Mouse (Mus musculus) bone marrow macrophage, adult 2 months (primary cell): ENCODE data around the gene Ahnak2. TPM values are rescaled to one million over a fixed set of nuclear protein-coding genes. Genes with fewer than 3 reads are reported as not detected.
"Not testable (repeated sequence)": the region's sequence is repeated elsewhere in the genome, so short reads cannot be mapped to it uniquely, and the experiment has no call there.

Experiments
- H3K27ac ChIP-seq: 2 replicates; pipeline ENCODE4 v1.5.1; 2012; ENCODE audit warnings: low read depth, low read length; ENCODE audit not compliant: insufficient read depth
- H3K4me1 ChIP-seq: 2 replicates; pipeline ENCODE4 v1.6.1; 2012; ENCODE audit warnings: low read length; ENCODE audit not compliant: control insufficient read depth, insufficient read depth
- H3K4me3 ChIP-seq: 2 replicates; pipeline ENCODE4 v1.5.1; 2012; ENCODE audit warnings: mild to moderate bottlenecking, low read length, moderate library complexity; ENCODE audit not compliant: insufficient read depth
- CTCF ChIP-seq: IDR thresholded peaks from 2 replicates; pipeline ENCODE4 v1.5.1; 2012; ENCODE audit warnings: low read depth, mild to moderate bottlenecking, low read length, moderate library complexity
- POLR2A ChIP-seq: IDR thresholded peaks from 2 replicates; pipeline ENCODE4 v1.6.1; 2012; ENCODE audit warnings: mild to moderate bottlenecking, low read depth, low read length, borderline replicate concordance
- polyA plus RNA-seq: library from polyadenylated mRNA; stranded (reverse); fragments of >200 nt; gene quantifications from 2 replicates; pipeline ENCODE4 v1.2.4, GENCODE M21; 2012; ENCODE audit not compliant: missing spikeins, insufficient read depth, insufficient read length

The Ahnak2 gene
- polyA plus RNA-seq, 1 experiment = 27.3 TPM

DNA sequence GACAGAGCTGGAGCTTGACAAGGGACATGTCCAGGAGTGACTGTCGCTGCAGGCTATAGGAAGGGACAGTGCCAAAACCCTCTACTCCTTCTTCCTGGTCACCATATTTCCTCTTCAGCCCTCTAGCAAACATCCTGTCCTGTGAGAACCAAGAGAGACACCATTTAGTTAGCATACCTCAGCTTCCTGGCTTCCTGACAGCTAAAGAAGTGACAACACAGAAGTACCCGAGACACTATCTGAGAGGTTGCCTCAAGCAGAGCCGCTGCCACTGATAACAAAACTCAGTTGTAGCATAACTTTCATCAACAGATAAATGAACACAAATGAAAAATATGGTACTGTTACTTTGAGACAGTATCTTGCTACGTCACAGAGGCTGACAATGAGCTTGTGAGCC, 19.5 kb upstream of the Ahnak2 start:
- no peak for TF ChIP-seq CTCF
- TF ChIP-seq POLR2A = no peak
- Histone ChIP-seq H3K27ac (no peak overlapping the region), H3K4me1 (peaks cover 33% of the 10 kb centered on the region), H3K4me3 (no peak overlapping the region)

DNA sequence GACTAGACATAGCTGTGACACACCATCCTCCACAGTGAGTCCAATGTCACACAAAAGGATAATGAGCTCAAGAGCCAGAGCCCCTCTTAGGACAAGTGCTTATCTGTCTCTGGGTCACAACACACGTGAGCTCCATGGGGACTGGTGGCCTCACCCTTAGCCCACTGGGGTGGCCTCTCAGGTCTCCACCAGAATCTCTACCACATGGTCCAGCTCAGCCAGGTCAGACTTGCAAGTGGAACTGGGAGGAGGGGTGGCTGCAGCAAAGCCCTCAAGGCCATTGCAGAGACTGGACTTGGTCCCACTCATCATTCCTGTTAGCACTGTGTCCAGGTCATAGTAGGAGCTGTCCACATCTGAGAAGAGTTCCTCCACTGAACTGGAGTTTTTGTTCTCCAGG, 18.8 kb upstream of the Ahnak2 start:
- Histone ChIP-seq H3K4me1 (peaks cover 26% of the 10 kb centered on the region), H3K4me3 (no peak overlapping the region), H3K27ac (no peak overlapping the region)
- TF ChIP-seq POLR2A = no peak
- no peak for TF ChIP-seq CTCF

DNA sequence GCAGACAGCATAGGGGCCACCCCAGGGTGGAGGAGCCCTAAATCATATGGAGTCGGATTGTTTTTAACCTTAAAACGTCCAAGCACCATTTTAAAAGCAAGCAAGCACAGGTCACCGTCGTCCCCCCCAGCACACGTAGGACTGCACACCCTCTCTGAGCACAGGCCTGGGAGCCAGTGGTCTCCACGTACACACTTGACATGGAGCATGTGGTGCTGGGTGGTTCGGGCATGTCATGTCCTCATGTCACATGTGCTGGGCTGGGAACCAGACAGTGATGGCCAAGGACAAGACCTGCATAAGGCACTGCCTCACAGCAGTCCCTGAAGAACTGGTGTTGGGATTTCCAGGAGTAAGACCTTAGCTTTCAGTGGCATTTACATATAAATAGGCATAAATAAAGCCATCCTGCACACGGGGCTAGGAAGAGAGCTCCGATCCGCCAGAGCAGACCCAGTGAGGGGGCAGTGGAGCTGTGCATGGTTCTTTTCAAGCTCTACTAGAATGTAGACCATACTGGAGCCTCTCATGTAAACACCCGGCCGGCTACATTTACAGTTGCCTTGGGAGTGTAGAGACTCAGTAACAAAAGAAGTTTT, 18.0 kb upstream of the Ahnak2 start:
- H3K4me1 ChIP-seq = peaks cover 19% of the 10 kb centered on the region
- H3K27ac ChIP-seq = no peak overlapping the region
- no peak for TF ChIP-seq CTCF
- no peak overlapping the region for H3K4me3 ChIP-seq

DNA sequence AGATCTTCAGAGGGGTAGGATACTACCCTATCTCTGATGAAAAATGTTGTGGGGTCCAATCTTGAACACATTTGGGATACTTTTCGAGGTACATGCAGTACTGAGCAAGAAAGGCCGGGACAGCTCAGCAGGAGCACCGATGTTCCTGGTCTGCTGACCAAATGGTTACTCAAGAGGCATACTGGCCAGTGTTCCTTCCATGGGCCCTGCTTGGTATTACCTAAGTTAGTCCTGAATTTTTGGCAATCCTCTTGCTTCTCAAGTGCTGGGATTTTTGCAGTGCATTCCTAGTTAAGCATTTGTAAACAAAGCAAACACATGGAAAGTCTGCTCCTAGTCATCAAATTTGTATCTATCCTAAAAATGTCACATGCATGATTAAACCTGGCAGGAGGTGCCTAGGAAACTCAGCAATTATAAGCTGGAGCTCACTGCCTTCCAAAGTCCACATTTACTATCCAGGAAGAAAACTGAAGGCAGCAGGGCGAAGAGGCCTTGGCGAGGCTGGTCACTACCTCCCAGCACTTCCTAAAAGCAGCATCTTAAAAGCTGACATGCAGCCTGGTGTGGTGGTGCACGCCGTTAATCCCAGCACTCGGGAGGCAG, 16.7 kb upstream of the Ahnak2 start:
- no peak for TF ChIP-seq CTCF
- no peak for TF ChIP-seq POLR2A
- Histone ChIP-seq H3K27ac (no peak overlapping the region), H3K4me3 (no peak overlapping the region), H3K4me1 (peaks cover 12% of the 10 kb centered on the region)

DNA sequence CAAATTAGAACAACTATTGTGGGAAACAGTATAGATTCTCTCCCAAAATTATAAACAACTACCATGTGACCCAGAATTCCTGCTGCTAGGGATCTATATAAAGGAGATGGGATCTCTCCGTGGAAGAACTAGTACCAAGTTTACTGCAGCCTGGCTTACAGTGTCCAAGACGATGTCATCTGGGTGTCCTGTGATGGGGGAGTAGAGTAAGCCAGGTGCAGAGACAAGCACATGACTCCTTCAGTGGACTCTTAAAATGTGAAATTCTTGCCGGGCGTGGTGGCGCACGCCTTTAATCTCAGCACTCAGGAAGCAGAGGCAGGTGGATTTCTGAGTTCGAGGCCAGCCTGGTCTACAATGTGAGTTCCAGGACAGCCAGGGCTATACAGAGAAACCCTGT, 14.4 kb upstream of the Ahnak2 start:
- H3K4me3 ChIP-seq, H3K27ac ChIP-seq, H3K4me1 ChIP-seq: not testable (repeated sequence)

DNA sequence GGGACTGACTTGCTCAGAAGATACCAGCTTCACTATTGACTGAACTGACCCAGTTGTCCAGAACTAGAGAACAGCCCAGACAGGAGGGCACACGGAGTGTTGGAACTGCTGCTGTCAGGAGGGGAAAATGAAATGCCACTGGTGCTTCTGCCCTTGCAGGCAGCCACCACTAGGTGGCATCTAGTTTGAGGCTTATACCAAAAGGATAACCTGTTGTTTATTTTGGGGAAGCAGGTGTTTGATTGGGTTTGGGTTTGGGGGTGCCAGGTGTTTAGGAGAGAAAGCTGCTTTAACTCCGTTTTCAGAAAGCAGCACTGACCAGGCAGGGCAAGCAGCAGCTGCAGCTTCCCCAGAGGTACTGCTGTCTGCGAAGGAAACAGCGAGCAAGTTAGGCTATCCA, 13.8 kb upstream of the Ahnak2 start:
- Histone ChIP-seq H3K4me1 (no peaks in the 10 kb centered on the region), H3K27ac (no peak overlapping the region), H3K4me3 (no peak overlapping the region)
- TF ChIP-seq POLR2A (no peak), CTCF (peak; percentile 92)

DNA sequence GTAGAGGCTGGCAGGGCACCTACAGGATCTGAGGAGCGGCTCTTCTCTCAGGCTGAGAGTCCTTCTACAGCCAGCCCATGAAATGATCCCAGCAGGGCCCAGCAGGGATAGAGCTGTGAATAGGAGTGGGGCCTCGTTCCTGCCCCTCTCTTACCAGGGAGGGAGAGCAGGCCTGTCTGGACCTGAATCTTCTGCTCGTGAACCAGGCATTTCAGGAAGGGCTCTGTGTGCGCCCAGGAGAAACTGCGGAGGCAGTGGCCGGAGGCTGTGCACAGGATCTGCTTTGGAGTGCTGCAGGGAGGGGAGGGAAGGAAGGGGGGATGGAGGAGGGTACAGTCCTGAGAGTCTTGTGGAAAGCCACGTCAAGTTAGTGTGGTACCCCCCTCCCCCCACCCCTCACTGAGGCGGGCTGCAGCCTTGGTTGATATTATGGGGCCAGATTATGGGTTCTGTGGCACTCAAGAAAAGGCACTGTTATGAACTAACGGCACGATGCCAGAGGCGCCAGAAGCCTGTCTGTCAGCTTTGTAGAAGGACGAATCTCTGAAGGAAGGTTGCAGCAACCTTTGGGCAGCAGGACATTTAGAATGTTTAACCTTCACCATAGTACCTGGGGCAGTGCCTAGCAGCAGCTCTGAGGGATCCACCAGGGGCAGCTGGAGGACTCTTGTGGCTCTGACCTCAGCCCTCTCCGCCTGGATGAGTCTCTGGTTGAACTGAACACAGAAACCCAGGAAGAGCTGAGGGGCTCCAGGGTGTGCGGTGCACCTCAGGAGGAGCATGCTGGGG, 12.4 kb upstream of the Ahnak2 start:
- no peaks in the 10 kb centered on the region for H3K4me1 ChIP-seq
- no peak overlapping the region for H3K4me3 ChIP-seq
- TF ChIP-seq CTCF (no peak), POLR2A (no peak)
- H3K27ac ChIP-seq = no peak overlapping the region

DNA sequence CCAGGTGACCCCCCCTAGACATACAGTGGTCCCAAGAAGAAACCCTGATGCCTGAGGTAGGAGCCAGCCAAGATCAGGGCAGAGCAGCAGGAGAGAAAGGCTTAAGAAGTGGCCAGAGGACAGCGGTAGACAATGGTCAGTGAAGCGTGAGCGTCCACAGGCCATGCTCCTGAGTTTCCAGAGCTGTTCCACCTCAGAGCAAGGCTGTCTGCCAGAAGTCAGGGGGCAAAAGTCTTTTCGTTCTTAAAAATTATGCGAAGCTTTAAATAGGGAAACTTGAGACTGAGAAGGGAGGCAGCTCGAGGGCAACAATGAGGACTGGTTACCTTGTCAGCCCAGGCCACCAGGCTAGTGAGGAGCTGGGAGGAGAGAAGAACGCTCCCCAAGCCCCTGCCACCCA, 10.9 kb upstream of the Ahnak2 start:
- Histone ChIP-seq H3K4me1 (no peaks in the 10 kb centered on the region), H3K4me3 (no peak overlapping the region), H3K27ac (no peak overlapping the region)
- TF ChIP-seq CTCF (no peak), POLR2A (no peak)

DNA sequence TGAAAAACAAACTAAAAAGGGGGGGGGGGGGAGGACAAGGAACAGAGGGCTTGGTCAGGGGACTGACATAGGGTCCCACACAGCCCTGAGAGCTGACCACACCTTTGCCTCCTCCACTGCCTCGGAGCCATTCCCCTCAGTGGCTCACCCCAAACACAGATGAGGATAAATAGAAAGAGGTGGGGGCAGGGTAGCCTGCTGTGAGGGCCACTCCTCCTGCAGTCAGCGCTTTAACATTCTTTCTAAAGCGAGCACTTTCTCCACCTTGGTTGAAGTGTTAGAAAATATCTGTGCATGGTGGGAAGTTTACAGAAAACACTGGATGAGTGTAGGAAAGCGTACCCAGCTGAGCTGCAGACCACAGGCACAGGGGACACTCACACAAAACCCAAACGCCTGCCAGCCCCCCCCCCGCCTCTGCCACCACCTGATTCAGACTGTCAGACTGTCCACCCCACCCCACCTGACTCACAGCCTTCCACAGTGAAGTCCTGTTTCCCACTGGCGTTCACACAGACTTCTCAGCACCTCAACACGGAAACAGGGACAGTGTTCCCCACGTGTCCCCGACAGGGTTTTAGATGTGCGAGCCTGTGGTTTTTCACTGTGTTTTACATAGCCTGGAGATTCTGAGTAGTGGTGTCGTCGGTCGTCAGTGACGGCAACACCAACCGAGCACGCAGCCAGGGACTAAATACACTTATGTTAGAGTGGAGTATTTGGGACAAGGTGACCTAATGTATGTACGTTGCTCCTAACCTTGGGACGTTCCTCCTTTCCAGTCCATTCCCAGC, 7.8 kb upstream of the Ahnak2 start:
- Histone ChIP-seq H3K27ac (no peak overlapping the region), H3K4me3 (no peak overlapping the region), H3K4me1 (no peaks in the 10 kb centered on the region)
- TF ChIP-seq CTCF (no peak), POLR2A (no peak)

DNA sequence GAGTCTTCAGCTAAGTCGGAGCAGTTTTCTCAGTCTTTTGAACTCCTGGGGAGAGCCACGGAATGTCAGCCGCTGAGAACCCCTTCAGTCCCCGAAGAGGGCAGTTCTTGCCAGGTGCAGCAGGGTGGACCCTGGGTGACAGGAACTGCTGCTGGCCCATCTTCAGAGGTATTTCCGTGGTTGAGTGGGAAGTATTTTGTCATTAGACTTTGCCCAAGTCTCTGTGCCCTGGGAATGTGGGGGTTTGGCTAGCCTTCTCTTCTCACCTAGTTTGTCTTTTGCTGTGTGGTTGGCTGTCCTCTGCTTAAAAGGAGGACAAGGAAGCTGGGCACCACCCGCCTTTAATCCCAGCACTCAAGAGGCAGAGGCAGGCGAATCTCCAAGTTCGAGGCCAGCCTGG, 7.2 kb upstream of the Ahnak2 start:
- TF ChIP-seq CTCF (no peak), POLR2A (no peak)
- Histone ChIP-seq H3K4me1 (no peaks in the 10 kb centered on the region), H3K27ac (no peak overlapping the region), H3K4me3 (peak overlapping the region; percentile 77)
